Mouse (Mus musculus) R1 (cell line): ENCODE measurements around the gene Slc22a17.

Experiments used
- DNase-seq: peaks from one replicate; pipeline ENCODE4 v3.0.0-alpha.2; 2018; ENCODE audit warnings: low read depth, low spot score

Slc22a17 gene

GRCm38 (mm10) chr14:54939434-54940175 lies 26.7 kb upstream of the Slc22a17 start:
- peak; percentile 97 for DNase-seq

- DNase-seq: no peak
Observed at GRCm38 (mm10) chr14:54938431-54939219, 25.7 kb upstream of the Slc22a17 start.

- no peak for DNase-seq
Observed at GRCm38 (mm10) chr14:54937361-54938182, 24.6 kb upstream of the Slc22a17 start.

GRCm38 (mm10) chr14:54936831-54937160 lies 23.9 kb upstream of the Slc22a17 start:
- no peak for DNase-seq

GRCm38 (mm10) chr14:54935904-54936830 lies 23.2 kb upstream of the Slc22a17 start, which contains the start of gene Cmtm5:
Gene Cmtm5, plus strand, starts transcription at chr14:54936261.
- DNase-seq: no peak

GRCm38 (mm10) chr14:54932645-54933150 lies 19.8 kb upstream of the Slc22a17 start, which contains the start of gene Il25:
Gene Il25, plus strand, starts transcription at chr14:54932695.
- peak; percentile 49 for DNase-seq

GRCm38 (mm10) chr14:54930431-54930830 lies 17.5 kb upstream of the Slc22a17 start:
- peak; percentile 89 for DNase-seq

GRCm38 (mm10) chr14:54929801-54930200 lies 16.9 kb upstream of the Slc22a17 start:
- peak; percentile 49 for DNase-seq

- no peak for DNase-seq
Observed at GRCm38 (mm10) chr14:54927296-54927695, 14.4 kb upstream of the Slc22a17 start.

- DNase-seq: peak; percentile 89
Observed at GRCm38 (mm10) chr14:54926401-54927158, 13.6 kb upstream of the Slc22a17 start.

- peak; percentile 74 for DNase-seq
Observed at GRCm38 (mm10) chr14:54925349-54926342, 12.7 kb upstream of the Slc22a17 start, which contains the start of gene Efs. Gene Efs, minus strand, starts transcription at chr14:54926126.

- peak; percentile 80 for DNase-seq
Observed at GRCm38 (mm10) chr14:54924641-54925348, 11.9 kb upstream of the Slc22a17 start.

- no peak for DNase-seq
Observed at GRCm38 (mm10) chr14:54920076-54920685, 7.2 kb upstream of the Slc22a17 start.

- DNase-seq: no peak
Observed at GRCm38 (mm10) chr14:54913343-54913742, 411 bp upstream of the Slc22a17 start.

GRCm38 (mm10) chr14:54912109-54912850 lies 652 bp downstream of the Slc22a17 start:
- DNase-seq: no peak

- DNase-seq: no peak
Observed at GRCm38 (mm10) chr14:54908682-54909081, 4.2 kb downstream of the Slc22a17 start.

GRCm38 (mm10) chr14:54903641-54904040 lies 9.3 kb downstream of the Slc22a17 start:
- no peak for DNase-seq
